Comparison of ENCODE assay signal across 9 mouse cellular contexts in genomic region chr11:99126482-99127253, GRCm38 (mm10). TPM values are rescaled to one million over a fixed set of nuclear protein-coding genes. Genes with fewer than 3 reads are reported as not detected.
A peak's percentile ranks its signal among the peaks of the same experiment; 100 is the strongest.
DNase-seq lines count a peak whose midpoint lies in the region; ATAC-seq and TF ChIP-seq lines count a peak whose summit lies in the region.
"Had no signal": no experiment of that assay in that cellular context is flagged by ENCODE, and none has a peak within 500 bp of the region (broad histone marks: within the 10 kb centered on the region; RNA-seq: fewer than 3 reads in every experiment).

No protein-coding gene starts in this region.

- no peaks in the 10 kb centered on the region for H3K9me3 ChIP-seq in forebrain, embryonic 12.5 days
- H3K9me3 ChIP-seq in forebrain, embryonic 16.5 days (ENCODE audit: control insufficient read depth, low read length), result no peaks in the 10 kb centered on the region
- H3K9me3 ChIP-seq in hindbrain, embryonic 13.5 days, result no peaks in the 10 kb centered on the region
- no peaks in the 10 kb centered on the region for H3K9me3 ChIP-seq in liver, embryonic 14.5 days (ENCODE audit: control insufficient read depth, low read length)

- no peak for TF ChIP-seq POLR2A in bone marrow, adult 2 months (IDR thresholded peaks at IDR 0.05; ENCODE audit: borderline replicate concordance, control insufficient read depth, low read depth, low read length)

- no peak for TF ChIP-seq CTCF in bone marrow, adult 2 months (IDR thresholded peaks at IDR 0.05; ENCODE audit: control insufficient read depth, insufficient read depth, low read length)
- TF ChIP-seq CTCF in liver, embryonic 14.5 days (IDR thresholded peaks at IDR 0.05; ENCODE audit: low read depth), result no peak

- no peak overlapping the region for H3K27ac ChIP-seq in forebrain, embryonic 12.5 days
- no peak overlapping the region for H3K27ac ChIP-seq in forebrain, embryonic 16.5 days (ENCODE audit: low read length)
- peak overlapping the region; percentile 14; the same call in 1 of the 2 replicates for H3K27ac ChIP-seq in bone marrow, adult 2 months (ENCODE audit: control insufficient read depth, insufficient read depth, low read depth, low read length, poor library complexity)
- peak overlapping the region; percentile 40; the same call in 1 of the 2 replicates for H3K27ac ChIP-seq in hindbrain, embryonic 13.5 days
- H3K27ac ChIP-seq in liver, embryonic 14.5 days, result no peak overlapping the region

- H3K4me3 ChIP-seq in forebrain, embryonic 12.5 days (replicated peaks), result no peak overlapping the region
- no peak overlapping the region for H3K4me3 ChIP-seq in forebrain, embryonic 16.5 days (replicated peaks; ENCODE audit: low read length)
- no peak overlapping the region for H3K4me3 ChIP-seq in bone marrow, adult 2 months (replicated peaks; ENCODE audit: control insufficient read depth, low read depth, low read length)
- no peak overlapping the region for H3K4me3 ChIP-seq in hindbrain, embryonic 13.5 days
- no peak overlapping the region for H3K4me3 ChIP-seq in liver, embryonic 14.5 days (ENCODE audit: insufficient read depth in 1 of 2, low read depth in 2 of 2, low read length in 2 of 2)

- no peaks in the 10 kb centered on the region for H3K36me3 ChIP-seq in forebrain, embryonic 12.5 days (replicated peaks)
- no peaks in the 10 kb centered on the region for H3K36me3 ChIP-seq in forebrain, embryonic 16.5 days (ENCODE audit: control insufficient read depth, insufficient read depth)
- no peaks in the 10 kb centered on the region for H3K36me3 ChIP-seq in hindbrain, embryonic 13.5 days
- H3K36me3 ChIP-seq in liver, embryonic 14.5 days (replicated peaks; ENCODE audit: control insufficient read depth, insufficient read depth, low read depth), result no peaks in the 10 kb centered on the region

- H3K4me1 ChIP-seq in forebrain, embryonic 12.5 days, result peaks cover 5% of the 10 kb centered on the region
- peaks cover 4% of the 10 kb centered on the region; the same call in 1 of the 2 replicates for H3K4me1 ChIP-seq in forebrain, embryonic 16.5 days (replicated peaks; ENCODE audit: control insufficient read depth, insufficient read depth, low read length)
- no peaks in the 10 kb centered on the region for H3K4me1 ChIP-seq in bone marrow, adult 2 months (ENCODE audit: control insufficient read depth, insufficient read depth, low read length)
- H3K4me1 ChIP-seq in hindbrain, embryonic 13.5 days (replicated peaks), result peaks cover 33% of the 10 kb centered on the region
- H3K4me1 ChIP-seq in liver, embryonic 14.5 days (replicated peaks; ENCODE audit: control insufficient read depth in 2 of 2, insufficient read depth in 2 of 2, low read length in 1 of 2), result peaks cover 0 to 1% of the 10 kb centered on the region in 2 experiments; a peak in 2 of 4 replicates

- no peak for ATAC-seq in forebrain, embryonic 12.5 days (ENCODE audit: low FRiP score)
- no peak for ATAC-seq in forebrain, embryonic 16.5 days
- no peak for ATAC-seq in hindbrain, embryonic 13.5 days (ENCODE audit: low FRiP score)
- ATAC-seq in liver, embryonic 14.5 days (ENCODE audit: insufficient read depth), result peak; percentile 33; the same call in 1 of the 2 replicates
- ATAC-seq in erythroblast, adult 5-6 weeks (replicated peaks; ENCODE audit: low FRiP score, poor library complexity, severe bottlenecking), result no peak

- H3K27me3 ChIP-seq in forebrain, embryonic 12.5 days, result no peaks in the 10 kb centered on the region; the same call in 1 of the 2 replicates
- H3K27me3 ChIP-seq in forebrain, embryonic 16.5 days (replicated peaks; ENCODE audit: control insufficient read depth, insufficient read depth, low read length), result no peaks in the 10 kb centered on the region
- no peaks in the 10 kb centered on the region for H3K27me3 ChIP-seq in hindbrain, embryonic 13.5 days
- H3K27me3 ChIP-seq in liver, embryonic 14.5 days (ENCODE audit: control insufficient read depth, insufficient read depth, low read length), result no peaks in the 10 kb centered on the region

- no peak for TF ChIP-seq EP300 in liver, embryonic 14.5 days (IDR thresholded peaks at IDR 0.05; ENCODE audit: low read depth)

- 51% methylated on average over 5 of the region's 5 CpGs for WGBS in forebrain, embryonic 12.5 days
- WGBS in forebrain, embryonic 16.5 days, result 53% methylated on average over 5 of the region's 5 CpGs
- 30% methylated on average over 5 of the region's 5 CpGs for WGBS in bone marrow, adult 2 months
- 51% methylated on average over 5 of the region's 5 CpGs for WGBS in hindbrain, embryonic 13.5 days
- 8% methylated on average over 5 of the region's 5 CpGs for WGBS in liver, embryonic 14.5 days (ENCODE audit: insufficient replicate concordance)

- peak overlapping the region; percentile 4; the same call in 1 of the 2 replicates for H3K9ac ChIP-seq in forebrain, embryonic 12.5 days
- H3K9ac ChIP-seq in forebrain, embryonic 16.5 days (replicated peaks; ENCODE audit: low read depth, low read length), result no peak overlapping the region; the same call in 1 of the 2 replicates
- no peak overlapping the region; the same call in 1 of the 2 replicates for H3K9ac ChIP-seq in hindbrain, embryonic 13.5 days
- no peak overlapping the region for H3K9ac ChIP-seq in liver, embryonic 14.5 days (replicated peaks)

- no peak for DNase-seq in liver, embryonic 14.5 days (ENCODE audit: low read depth in 3 of 3, low spot score in 3 of 3)
- no peak for DNase-seq in retina, embryonic 14.5 days (ENCODE audit: low spot score)
- DNase-seq in thymus, adult 18-20 months, result no peak

- H3K4me2 ChIP-seq in forebrain, embryonic 12.5 days, result no peak overlapping the region
- no peak overlapping the region for H3K4me2 ChIP-seq in forebrain, embryonic 16.5 days (ENCODE audit: low read length)
- H3K4me2 ChIP-seq in hindbrain, embryonic 13.5 days, result no peak overlapping the region
- no peak overlapping the region for H3K4me2 ChIP-seq in liver, embryonic 14.5 days (ENCODE audit: low read depth)

RNA-seq across cellular contexts. Expression of gene Ccr7, which starts 28.2 kb away (rescaled TPM):
- 0.19 TPM in 1 of 2 replicates, not detected in the other for polyA plus RNA-seq in forebrain, embryonic 12.5 days (2016; fragmentation: Nextera tagmentation; extraction: Ambion mirVana)
- polyA plus RNA-seq in forebrain, embryonic 16.5 days (2015; fragmentation: Nextera tagmentation; extraction: Ambion mirVana), result 0.16 TPM in 1 of 2 replicates, not detected in the other
- 1.5 and 9.7 TPM in 2 replicates for polyA plus RNA-seq in bone marrow, adult 2 months (2011; ENCODE audit: insufficient read depth, insufficient read length, low replicate concordance, missing spikeins)
- polyA plus RNA-seq in hindbrain, embryonic 13.5 days (2015; fragmentation: Nextera tagmentation; extraction: Ambion mirVana), result not detected in 2 replicates
- 0.11 TPM in 2 replicates for polyA plus RNA-seq in liver, embryonic 14.5 days (2012; rRNA removed)
- 0.15 and 0.29 TPM in 2 replicates for polyA plus RNA-seq in liver, embryonic 14.5 days (2014; fragmentation: Nextera tagmentation; extraction: Ambion mirVana)
- 1.0 and 2.9 TPM in 2 replicates for total RNA-seq in erythroblast, adult 5-6 weeks (2015; ENCODE audit: low replicate concordance)
- 0.60 and 0.98 TPM in 2 replicates for total RNA-seq in erythroblast, adult 5-6 weeks (2017; ENCODE audit: low replicate concordance)
- total RNA-seq: layer of hippocampus, adult 18-20 months had no signal

RNA-seq across cellular contexts. Expression of gene Tns4, which starts 37.6 kb away (rescaled TPM):
- polyA plus RNA-seq in forebrain, embryonic 12.5 days (2016; fragmentation: Nextera tagmentation; extraction: Ambion mirVana), result 0.04 and 0.29 TPM in 2 replicates
- not detected in 2 replicates for polyA plus RNA-seq in forebrain, embryonic 16.5 days (2015; fragmentation: Nextera tagmentation; extraction: Ambion mirVana)
- polyA plus RNA-seq in bone marrow, adult 2 months (2011; ENCODE audit: insufficient read depth, insufficient read length, low replicate concordance, missing spikeins), result not detected in 2 replicates
- 0.17 and 0.19 TPM in 2 replicates for polyA plus RNA-seq in hindbrain, embryonic 13.5 days (2015; fragmentation: Nextera tagmentation; extraction: Ambion mirVana)
- 0.36 and 0.42 TPM in 2 replicates for polyA plus RNA-seq in liver, embryonic 14.5 days (2012; rRNA removed)
- 0.09 and 0.33 TPM in 2 replicates for polyA plus RNA-seq in liver, embryonic 14.5 days (2014; fragmentation: Nextera tagmentation; extraction: Ambion mirVana)
- total RNA-seq in erythroblast, adult 5-6 weeks (2015; ENCODE audit: low replicate concordance), result 0.77 TPM in 1 of 2 replicates, not detected in the other
- 0.42 TPM in 1 of 2 replicates, not detected in the other for total RNA-seq in erythroblast, adult 5-6 weeks (2017; ENCODE audit: low replicate concordance)

Comparison
In these comparisons a context has a peak if more than half of its experiments do, and no peak if none do; other contexts are left out.
1. H3K27ac ChIP-seq: peak in bone marrow, adult 2 months (single experiment) and hindbrain, embryonic 13.5 days (single experiment); none in forebrain, embryonic 12.5 days (single experiment), forebrain, embryonic 16.5 days (single experiment) and liver, embryonic 14.5 days (single experiment).